9 mouse cellular contexts compared by ENCODE assay signal in the genomic region with DNA sequence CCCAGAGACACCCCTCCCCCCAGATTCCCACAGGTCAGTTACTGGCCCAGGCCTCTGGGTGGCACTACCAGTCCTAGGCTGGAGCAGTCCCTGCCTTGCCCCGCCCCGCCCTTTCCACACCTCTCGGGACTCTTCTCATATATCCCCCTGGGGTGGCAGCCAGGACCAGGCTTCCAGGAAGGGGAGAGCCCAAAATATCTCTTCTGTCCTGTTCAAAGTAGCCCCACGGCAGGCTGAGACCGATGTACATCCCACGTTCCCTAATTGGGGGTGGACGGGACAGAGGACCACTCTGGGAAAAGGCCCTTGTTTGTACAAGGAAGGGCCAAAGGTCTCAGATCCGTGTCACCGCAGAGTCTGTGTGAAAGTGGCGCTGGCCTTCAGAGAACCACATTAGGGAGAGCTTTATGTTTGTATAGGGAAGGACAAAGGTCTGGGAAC. TPM values are rescaled to one million over a fixed set of nuclear protein-coding genes. Genes with fewer than 3 reads are reported as not detected.
A peak's percentile ranks its signal among the peaks of the same experiment; 100 is the strongest.
DNase-seq lines count a peak whose midpoint lies in the region; ATAC-seq and TF ChIP-seq lines count a peak whose summit lies in the region.
"Had no signal": no experiment of that assay in that cellular context is flagged by ENCODE, and none has a peak within 500 bp of the region (broad histone marks: within the 10 kb centered on the region; RNA-seq: fewer than 3 reads in every experiment).

No protein-coding gene starts in this region.

- peak; percentile 63 for TF ChIP-seq CTCF in kidney, postnatal 0 days (IDR thresholded peaks at IDR 0.05; ENCODE audit: low read depth)

- ATAC-seq in heart, embryonic 11.5 days (replicated peaks; ENCODE audit: insufficient number of reproducible peaks, low FRiP score, low TSS enrichment), result peak; percentile 66
- ATAC-seq in kidney, postnatal 0 days (replicated peaks; ENCODE audit: low FRiP score, low read depth), result peak; percentile 72

- H3K4me3 ChIP-seq in heart, embryonic 11.5 days (ENCODE audit: low read depth, low read length), result no peak overlapping the region
- no peak overlapping the region for H3K4me3 ChIP-seq in kidney, postnatal 0 days (replicated peaks; ENCODE audit: low read depth, low read length)

- H3K4me2 ChIP-seq in heart, embryonic 11.5 days, result peak overlapping the region; percentile 45
- H3K4me2 ChIP-seq in kidney, postnatal 0 days (ENCODE audit: low read length), result peak overlapping the region; percentile 25; the same call in 1 of the 2 replicates

- H3K9me3 ChIP-seq in heart, embryonic 11.5 days (replicated peaks; ENCODE audit: control insufficient read depth, low read length), result no peaks in the 10 kb centered on the region
- no peaks in the 10 kb centered on the region for H3K9me3 ChIP-seq in kidney, postnatal 0 days (replicated peaks; ENCODE audit: low read length)

- intact Hi-C loops in heart, postnatal 25 days (cut with DNase I), result loop anchor here (2.0 to 5.0 kb wide), 2 partner anchors 521 to 936 kb away; no protein-coding TSS in a partner anchor

- 7% methylated on average over 10 of the region's 10 CpGs for whole genome bisulfite sequencing in heart, embryonic 11.5 days (ENCODE audit: insufficient replicate concordance)
- 12% methylated on average over 10 of the region's 10 CpGs for WGBS in kidney, postnatal 0 days

- peak overlapping the region; percentile 58 for H3K27ac ChIP-seq in heart, embryonic 11.5 days (ENCODE audit: low read depth, low read length)
- H3K27ac ChIP-seq in kidney, postnatal 0 days, result no peak overlapping the region
- H3K27ac ChIP-seq: macrophage had no signal

- no peaks in the 10 kb centered on the region for H3K27me3 ChIP-seq in heart, embryonic 11.5 days (ENCODE audit: control insufficient read depth, insufficient read depth, low read length)
- H3K27me3 ChIP-seq in kidney, postnatal 0 days (ENCODE audit: insufficient read depth, low read length), result no peaks in the 10 kb centered on the region

- peaks cover 42% of the 10 kb centered on the region for H3K4me1 ChIP-seq in heart, embryonic 11.5 days (ENCODE audit: control insufficient read depth, insufficient read depth, low read length)
- no peaks in the 10 kb centered on the region for H3K4me1 ChIP-seq in kidney, postnatal 0 days (replicated peaks; ENCODE audit: insufficient read depth, low read length)

- DNase-seq in heart, postnatal 25 days (ENCODE audit: low spot score), result no peak
- peak; percentile 46 for DNase-seq in R1 (ENCODE audit: low read depth, low spot score)
- DNase-seq in gastrocnemius, adult 8-10 months (ENCODE audit: low spot score in 2 of 2), result peak; percentile 70 to 85
- peak; percentile 70 for DNase-seq in kidney, postnatal 0 days (ENCODE audit: low spot score)
- peak; percentile 64 to 65 for DNase-seq in lung, postnatal 4 days
- DNase-seq in ovary, adult 18-20 months (ENCODE audit: low spot score), result no peak
- DNase-seq in urinary bladder, adult 2 months (ENCODE audit: low spot score), result no peak

- no peaks in the 10 kb centered on the region for H3K36me3 ChIP-seq in heart, embryonic 11.5 days (ENCODE audit: control insufficient read depth, insufficient read depth, low read length)
- no peaks in the 10 kb centered on the region for H3K36me3 ChIP-seq in kidney, postnatal 0 days (ENCODE audit: insufficient read depth, low read length)

- peak overlapping the region; percentile 46; the same call in 1 of the 2 replicates for H3K9ac ChIP-seq in heart, embryonic 11.5 days (ENCODE audit: low read depth, low read length)
- no peak overlapping the region for H3K9ac ChIP-seq in kidney, postnatal 0 days (ENCODE audit: low read depth, low read length)

RNA-seq across cellular contexts. Expression of gene Dlk1, which starts 16.2 kb away (rescaled TPM):
- polyA plus RNA-seq in heart, embryonic 11.5 days (2014; fragmentation: Nextera tagmentation; extraction: Ambion mirVana), result 54.8 and 67.1 TPM in 2 replicates
- under 1 TPM; 0.26 to 0.61 TPM for total RNA-seq in heart, postnatal 25 days (2021)
- 1 to 10 TPM in 2 of 4 experiments, under 1 TPM in 2; 0.56 to 1.9 (median 0.95) TPM for total RNA-seq in gastrocnemius, adult 8-10 months (2022)
- polyA plus RNA-seq in kidney, postnatal 0 days (2015; fragmentation: Nextera tagmentation; extraction: Ambion mirVana), result 25.2 and 31.1 TPM in 2 replicates
- 8.0 and 10.8 TPM in 2 replicates for polyA plus RNA-seq in urinary bladder, adult 2 months (2012; rRNA removed)
- polyA plus RNA-seq: macrophage had no signal

Comparison
In these comparisons a context has a peak if more than half of its experiments do, and no peak if none do; other contexts are left out.
1. DNase-seq: peak in R1 (single experiment), gastrocnemius, adult 8-10 months (2 of 2), kidney, postnatal 0 days (single experiment) and lung, postnatal 4 days (2 of 2); none in heart, postnatal 25 days (single experiment), ovary, adult 18-20 months (single experiment) and urinary bladder, adult 2 months (single experiment).